Comparison of ENCODE assay signal across 17 mouse cellular contexts in genomic region chr14:25926814-25927561, GRCm38 (mm10). TPM values are rescaled to one million over a fixed set of nuclear protein-coding genes. Genes with fewer than 3 reads are reported as not detected.
DNase-seq lines count a peak whose midpoint lies in the region; ATAC-seq and TF ChIP-seq lines count a peak whose summit lies in the region.
"Not testable (repeated sequence)": the region's sequence is repeated elsewhere in the genome, so short reads cannot be mapped to it uniquely, and the experiment has no call there.
"Had no signal": no experiment of that assay in that cellular context is flagged by ENCODE, and none has a peak within 500 bp of the region (broad histone marks: within the 10 kb centered on the region; RNA-seq: fewer than 3 reads in every experiment).

No protein-coding gene starts in this region.

- not testable (repeated sequence) for H3K9ac ChIP-seq in heart, embryonic 12.5 days; hindbrain, embryonic 15.5 days; kidney, embryonic 16.5 days (replicated peaks; ENCODE audit: low read length); liver, embryonic 16.5 days (ENCODE audit: low read depth, low read length); midbrain, embryonic 12.5 days (replicated peaks); neural tube, embryonic 14.5 days (replicated peaks; ENCODE audit: low read depth, low read length)

- peak; percentile 28; the same call in 1 of the 2 replicates for ATAC-seq in G1E (ENCODE audit: extremely low read depth, insufficient number of reproducible peaks, low FRiP score, poor library complexity, severe bottlenecking)
- ATAC-seq in erythroid progenitor cell, adult 5-6 weeks (replicated peaks; ENCODE audit: low FRiP score, poor library complexity, severe bottlenecking): peak; percentile 46
- ATAC-seq in heart, embryonic 12.5 days (ENCODE audit: insufficient number of reproducible peaks, low FRiP score): peak; percentile 2; the same call in 1 of the 2 replicates
- ATAC-seq in hindbrain, embryonic 15.5 days (ENCODE audit: low FRiP score, low read depth): peak; percentile 92
- ATAC-seq in kidney, embryonic 16.5 days (ENCODE audit: low FRiP score, low TSS enrichment): peak; percentile 88
- peak; percentile 69 for ATAC-seq in liver, embryonic 16.5 days (ENCODE audit: low read depth)
- ATAC-seq in midbrain, embryonic 12.5 days (ENCODE audit: low FRiP score, low read depth): peak; percentile 81
- peak; percentile 94 for ATAC-seq in neural tube, embryonic 14.5 days (ENCODE audit: low read depth)

- H3K9me3 ChIP-seq in G1E (replicated peaks); heart, embryonic 12.5 days (replicated peaks); hindbrain, embryonic 15.5 days; kidney, embryonic 16.5 days (ENCODE audit: low read length); liver, embryonic 16.5 days (replicated peaks; ENCODE audit: control insufficient read depth, low read length); midbrain, embryonic 12.5 days; neural tube, embryonic 14.5 days (ENCODE audit: control insufficient read depth, low read length): not testable (repeated sequence)

- not testable (repeated sequence) for H3K36me3 ChIP-seq in G1E (replicated peaks); heart, embryonic 12.5 days; hindbrain, embryonic 15.5 days; kidney, embryonic 16.5 days (ENCODE audit: insufficient read depth, low read length); liver, embryonic 16.5 days (ENCODE audit: control insufficient read depth, insufficient read depth); midbrain, embryonic 12.5 days; neural tube, embryonic 14.5 days (ENCODE audit: control insufficient read depth, insufficient read depth, low read length)

- H3K27me3 ChIP-seq in G1E (ENCODE audit: insufficient read depth, low read length); heart, embryonic 12.5 days (replicated peaks); hindbrain, embryonic 15.5 days; kidney, embryonic 16.5 days (ENCODE audit: insufficient read depth, low read length); liver, embryonic 16.5 days (ENCODE audit: control insufficient read depth, insufficient read depth, low read depth, low read length); midbrain, embryonic 12.5 days; neural tube, embryonic 14.5 days (ENCODE audit: control insufficient read depth, insufficient read depth, low read length): not testable (repeated sequence)

- not testable (repeated sequence) for H3K27ac ChIP-seq in heart, embryonic 12.5 days (ENCODE audit: poor library complexity, severe bottlenecking); hindbrain, embryonic 15.5 days (replicated peaks); kidney, embryonic 16.5 days (ENCODE audit: low read length); liver, embryonic 16.5 days (ENCODE audit: low read length); midbrain, embryonic 12.5 days (replicated peaks); neural tube, embryonic 14.5 days (ENCODE audit: low read depth, low read length)

- not testable (repeated sequence) for DNase-seq in G1E (ENCODE audit: low spot score)

- not testable (repeated sequence) for H3K4me2 ChIP-seq in heart, embryonic 12.5 days; hindbrain, embryonic 15.5 days; kidney, embryonic 16.5 days (replicated peaks; ENCODE audit: low read depth, low read length); liver, embryonic 16.5 days (ENCODE audit: low read depth, low read length); midbrain, embryonic 12.5 days (replicated peaks); neural tube, embryonic 14.5 days (ENCODE audit: low read depth, low read length)

- not testable (repeated sequence) for TF ChIP-seq CTCF in G1E (IDR thresholded peaks at IDR 0.05; ENCODE audit: low read depth, low read length)

- not testable (repeated sequence) for H3K4me3 ChIP-seq in G1E (ENCODE audit: low read depth, low read length); heart, embryonic 12.5 days; hindbrain, embryonic 15.5 days; kidney, embryonic 16.5 days (ENCODE audit: low read length); liver, embryonic 16.5 days (ENCODE audit: low read depth, low read length); midbrain, embryonic 12.5 days; neural tube, embryonic 14.5 days (ENCODE audit: low read depth, low read length)

- H3K4me1 ChIP-seq in G1E (ENCODE audit: insufficient read depth, low read depth, low read length); heart, embryonic 12.5 days (replicated peaks); hindbrain, embryonic 15.5 days (replicated peaks); kidney, embryonic 16.5 days (ENCODE audit: insufficient read depth, low read length); liver, embryonic 16.5 days (ENCODE audit: control insufficient read depth, low read depth, low read length); midbrain, embryonic 12.5 days; neural tube, embryonic 14.5 days (ENCODE audit: control insufficient read depth, insufficient read depth, low read length): not testable (repeated sequence)

- WGBS in heart, embryonic 12.5 days: no CpG with 5 or more reads among the region's 44 CpGs
- no CpG with 5 or more reads among the region's 44 CpGs for WGBS in hindbrain, embryonic 15.5 days
- WGBS in kidney, embryonic 16.5 days: no CpG with 5 or more reads among the region's 44 CpGs
- WGBS in liver, embryonic 16.5 days (ENCODE audit: insufficient replicate concordance): no CpG with 5 or more reads among the region's 44 CpGs
- no CpG with 5 or more reads among the region's 44 CpGs for WGBS in midbrain, embryonic 12.5 days
- WGBS in neural tube, embryonic 14.5 days: no CpG with 5 or more reads among the region's 44 CpGs

RNA-seq across cellular contexts. Expression of gene Tmem254a, which starts 0.5 kb away (rescaled TPM):
- total RNA-seq in G1E (2014; fragmentation: Nextera tagmentation) (2.9 and 6.5 TPM in 2 replicates), G1E (2017) (1.5 and 1.6 TPM in 2 replicates)
- polyA plus RNA-seq in G1E (2012): 0.44 TPM in 2 replicates
- 2.9 and 11.3 TPM in 2 replicates for total RNA-seq in erythroid progenitor cell, adult 5-6 weeks (2015; ENCODE audit: low replicate concordance)
- total RNA-seq in erythroid progenitor cell, adult 5-6 weeks (2017; ENCODE audit: low replicate concordance): not detected in 2 replicates
- 0.81 and 2.2 TPM in 2 replicates for polyA plus RNA-seq in heart, embryonic 12.5 days (2016; fragmentation: Nextera tagmentation; extraction: Ambion mirVana)
- polyA plus RNA-seq in hindbrain, embryonic 15.5 days (2015; fragmentation: Nextera tagmentation; extraction: Ambion mirVana): 4.1 and 8.0 TPM in 2 replicates
- 1.5 and 2.2 TPM in 2 replicates for polyA plus RNA-seq in kidney, embryonic 16.5 days (2015; fragmentation: Nextera tagmentation; extraction: Ambion mirVana)
- 1.5 and 1.8 TPM in 2 replicates for polyA plus RNA-seq in liver, embryonic 16.5 days (2015; fragmentation: Nextera tagmentation; extraction: Ambion mirVana)
- polyA plus RNA-seq in midbrain, embryonic 12.5 days (2016; fragmentation: Nextera tagmentation; extraction: Ambion mirVana): 1.4 and 2.7 TPM in 2 replicates
- 4.8 and 9.1 TPM in 2 replicates for polyA plus RNA-seq in neural tube, embryonic 14.5 days (2014; fragmentation: Nextera tagmentation; extraction: Ambion mirVana)

RNA-seq across cellular contexts. Expression of gene Cphx1, which starts 11.1 kb away (rescaled TPM):
- total RNA-seq in G1E (2014; fragmentation: Nextera tagmentation): not detected in 2 replicates
- total RNA-seq in G1E (2017): 0.44 TPM in 1 of 2 replicates, not detected in the other
- not detected in 2 replicates for polyA plus RNA-seq in G1E (2012)
- total RNA-seq in erythroid progenitor cell, adult 5-6 weeks (2015; ENCODE audit: low replicate concordance): not detected in 2 replicates
- not detected in 2 replicates for total RNA-seq in erythroid progenitor cell, adult 5-6 weeks (2017; ENCODE audit: low replicate concordance)
- polyA plus RNA-seq in heart, embryonic 12.5 days (2016; fragmentation: Nextera tagmentation; extraction: Ambion mirVana): not detected in 2 replicates
- polyA plus RNA-seq in hindbrain, embryonic 15.5 days (2015; fragmentation: Nextera tagmentation; extraction: Ambion mirVana): not detected in 2 replicates
- polyA plus RNA-seq in kidney, embryonic 16.5 days (2015; fragmentation: Nextera tagmentation; extraction: Ambion mirVana): 0.17 TPM in 1 of 2 replicates, not detected in the other
- polyA plus RNA-seq in liver, embryonic 16.5 days (2015; fragmentation: Nextera tagmentation; extraction: Ambion mirVana): not detected in 2 replicates
- polyA plus RNA-seq in midbrain, embryonic 12.5 days (2016; fragmentation: Nextera tagmentation; extraction: Ambion mirVana): not detected in 2 replicates
- polyA plus RNA-seq in neural tube, embryonic 14.5 days (2014; fragmentation: Nextera tagmentation; extraction: Ambion mirVana): not detected in 2 replicates
- total RNA-seq: adrenal gland, adult 2 months; gastrocnemius, adult 2 months; heart, adult 2 months; heart, postnatal 4 days; left cerebral cortex, postnatal 10 days had no signal
- polyA plus RNA-seq: adrenal gland, adult 2 months; brain, embryonic 14.5 days; heart, adult 2 months; spleen, adult 2 months; urinary bladder, adult 2 months had no signal

RNA-seq across cellular contexts. Expression of gene Plac9a, which starts 24.1 kb away (rescaled TPM):
- total RNA-seq in G1E (2014; fragmentation: Nextera tagmentation) (not detected in 2 replicates), G1E (2017) (not detected in 2 replicates)
- polyA plus RNA-seq in G1E (2012): not detected in 2 replicates
- total RNA-seq in erythroid progenitor cell, adult 5-6 weeks (2015; ENCODE audit: low replicate concordance): not detected in 2 replicates
- not detected in 2 replicates for total RNA-seq in erythroid progenitor cell, adult 5-6 weeks (2017; ENCODE audit: low replicate concordance)
- polyA plus RNA-seq in heart, embryonic 12.5 days (2016; fragmentation: Nextera tagmentation; extraction: Ambion mirVana): not detected in 2 replicates
- not detected in 2 replicates for polyA plus RNA-seq in hindbrain, embryonic 15.5 days (2015; fragmentation: Nextera tagmentation; extraction: Ambion mirVana)
- 1.6 TPM in 1 of 2 replicates, not detected in the other for polyA plus RNA-seq in kidney, embryonic 16.5 days (2015; fragmentation: Nextera tagmentation; extraction: Ambion mirVana)
- polyA plus RNA-seq in liver, embryonic 16.5 days (2015; fragmentation: Nextera tagmentation; extraction: Ambion mirVana): not detected in 2 replicates
- polyA plus RNA-seq in midbrain, embryonic 12.5 days (2016; fragmentation: Nextera tagmentation; extraction: Ambion mirVana): not detected in 2 replicates
- polyA plus RNA-seq in neural tube, embryonic 14.5 days (2014; fragmentation: Nextera tagmentation; extraction: Ambion mirVana): not detected in 2 replicates
- polyA plus RNA-seq: brain, embryonic 14.5 days; cerebellum, adult 2 months had no signal

RNA-seq across cellular contexts. Expression of gene Duxbl1, which starts 51.4 kb away (rescaled TPM):
- total RNA-seq in G1E (2014; fragmentation: Nextera tagmentation) (not detected in 2 replicates), G1E (2017) (0.16 TPM in 1 of 2 replicates, not detected in the other)
- not detected in 2 replicates for polyA plus RNA-seq in G1E (2012)
- total RNA-seq in erythroid progenitor cell, adult 5-6 weeks (2015; ENCODE audit: low replicate concordance): not detected in 2 replicates
- total RNA-seq in erythroid progenitor cell, adult 5-6 weeks (2017; ENCODE audit: low replicate concordance): not detected in 2 replicates
- polyA plus RNA-seq in heart, embryonic 12.5 days (2016; fragmentation: Nextera tagmentation; extraction: Ambion mirVana): 0.54 and 1.2 TPM in 2 replicates
- 1.4 and 1.9 TPM in 2 replicates for polyA plus RNA-seq in hindbrain, embryonic 15.5 days (2015; fragmentation: Nextera tagmentation; extraction: Ambion mirVana)
- 1.0 and 1.1 TPM in 2 replicates for polyA plus RNA-seq in kidney, embryonic 16.5 days (2015; fragmentation: Nextera tagmentation; extraction: Ambion mirVana)
- polyA plus RNA-seq in liver, embryonic 16.5 days (2015; fragmentation: Nextera tagmentation; extraction: Ambion mirVana): 0.04 TPM in 1 of 2 replicates, not detected in the other
- polyA plus RNA-seq in midbrain, embryonic 12.5 days (2016; fragmentation: Nextera tagmentation; extraction: Ambion mirVana): 7.1 and 7.3 TPM in 2 replicates
- 1.7 and 3.3 TPM in 2 replicates for polyA plus RNA-seq in neural tube, embryonic 14.5 days (2014; fragmentation: Nextera tagmentation; extraction: Ambion mirVana)
- total RNA-seq: adrenal gland, adult 2 months; gastrocnemius, adult 2 months; heart, adult 2 months; heart, postnatal 4 days had no signal
- polyA plus RNA-seq: adrenal gland, adult 2 months; heart, adult 2 months had no signal

Comparison
In these comparisons a context has a peak if more than half of its experiments do, and no peak if none do; other contexts are left out.
1. ATAC-seq: peak in every context shown above with its lines; median percentile 94 in neural tube, embryonic 14.5 days; 92 in hindbrain, embryonic 15.5 days; 88 in kidney, embryonic 16.5 days; 81 in midbrain, embryonic 12.5 days; 69 in liver, embryonic 16.5 days; 46 in erythroid progenitor cell, adult 5-6 weeks; 28 in G1E; 2 in heart, embryonic 12.5 days.